11 mouse cellular contexts compared by ENCODE assay signal in the genomic region with DNA sequence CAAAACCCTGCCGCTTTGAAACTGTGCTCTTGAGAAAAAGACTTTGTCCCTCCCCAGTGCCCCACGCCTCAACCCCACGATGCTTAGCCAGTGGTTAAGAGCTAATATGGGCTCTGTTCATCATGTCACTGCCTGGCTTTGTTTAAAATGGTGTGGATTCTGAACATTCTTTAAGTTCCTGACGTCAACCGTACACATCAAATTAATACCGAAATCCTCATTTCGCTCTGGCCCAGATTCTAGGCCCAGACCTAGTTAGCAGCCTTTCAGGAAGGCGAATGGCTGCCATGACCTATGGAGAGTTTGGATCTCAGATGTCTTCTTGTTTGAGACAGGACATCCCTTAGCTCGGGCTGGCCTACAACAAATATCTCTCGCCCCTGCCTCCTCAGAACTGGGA. TPM values are rescaled to one million over a fixed set of nuclear protein-coding genes. Genes with fewer than 3 reads are reported as not detected.
DNase-seq lines count a peak whose midpoint lies in the region; ATAC-seq and TF ChIP-seq lines count a peak whose summit lies in the region.
"Had no signal": no experiment of that assay in that cellular context is flagged by ENCODE, and none has a peak within 500 bp of the region (broad histone marks: within the 10 kb centered on the region; RNA-seq: fewer than 3 reads in every experiment).

No protein-coding gene starts in this region.

- H3K27me3 ChIP-seq in heart, embryonic 16.5 days (ENCODE audit: control insufficient read depth, insufficient read depth, low read length): no peaks in the 10 kb centered on the region
- H3K27me3 ChIP-seq in liver, embryonic 11.5 days (replicated peaks; ENCODE audit: control insufficient read depth, insufficient read depth, low read length): no peaks in the 10 kb centered on the region
- no peaks in the 10 kb centered on the region for H3K27me3 ChIP-seq in forebrain, embryonic 12.5 days
- H3K27me3 ChIP-seq: forebrain, embryonic 13.5 days had no signal

- in situ Hi-C loops in ES-E14 (cut with MboI; ENCODE audit: low sequenced_read_pairs in 2 of 2, unreplicated experiment in 2 of 2): no loop called here

- H3K9me3 ChIP-seq in heart, embryonic 16.5 days (replicated peaks; ENCODE audit: control insufficient read depth, low read length): 0 out of 2 replicates have a peak, but pooled peaks cover under 1% of the 10 kb centered on the region
- no peaks in the 10 kb centered on the region for H3K9me3 ChIP-seq in ES-E14 (ENCODE audit: control insufficient read depth, insufficient read depth, low read depth, low read length)
- no peaks in the 10 kb centered on the region for H3K9me3 ChIP-seq in liver, embryonic 11.5 days (ENCODE audit: control insufficient read depth, low read length)
- no peaks in the 10 kb centered on the region for H3K9me3 ChIP-seq in forebrain, embryonic 12.5 days
- H3K9me3 ChIP-seq: forebrain, embryonic 13.5 days had no signal

- DNase-seq in heart, adult 18-20 months: no peak
- DNase-seq in ES-E14 (ENCODE audit: low read depth, low spot score): no peak
- no peak for DNase-seq in liver, embryonic 11.5 days (ENCODE audit: low spot score)
- DNase-seq in thymus, postnatal 25 days: no peak
- no peak for DNase-seq in embryo, embryonic 9.5 days (ENCODE audit: extremely low spot score)
- DNase-seq: adrenal gland, adult 2 months; cerebellum, adult 2 months had no signal

- H3K4me2 ChIP-seq in heart, embryonic 16.5 days (ENCODE audit: low read depth, low read length): no peak overlapping the region
- peak overlapping the region; percentile 64 for H3K4me2 ChIP-seq in liver, embryonic 11.5 days
- no peak overlapping the region for H3K4me2 ChIP-seq in forebrain, embryonic 12.5 days
- H3K4me2 ChIP-seq: forebrain, embryonic 13.5 days had no signal

- H3K36me3 ChIP-seq in heart, embryonic 16.5 days (ENCODE audit: control insufficient read depth, insufficient read depth): no peaks in the 10 kb centered on the region
- no peaks in the 10 kb centered on the region for H3K36me3 ChIP-seq in ES-E14 (ENCODE audit: control insufficient read depth, insufficient read depth, low read length, poor library complexity, severe bottlenecking)
- H3K36me3 ChIP-seq in liver, embryonic 11.5 days (ENCODE audit: control insufficient read depth, insufficient read depth, low read length): no peaks in the 10 kb centered on the region
- peaks cover 4% of the 10 kb centered on the region; the same call in 1 of the 2 replicates for H3K36me3 ChIP-seq in forebrain, embryonic 12.5 days (replicated peaks)

- no peak overlapping the region for H3K4me3 ChIP-seq in heart, embryonic 16.5 days (ENCODE audit: low read length)
- H3K4me3 ChIP-seq in ES-E14 (ENCODE audit: insufficient read depth in 1 of 2, low read depth in 1 of 2, low read length in 2 of 2, poor library complexity in 1 of 2, severe bottlenecking in 1 of 2): peak overlapping the region; percentile 6 to 53; a peak in 1 of 4 replicates
- H3K4me3 ChIP-seq in bone marrow macrophage, adult 2 months (ENCODE audit: insufficient read depth, low read length): peak overlapping the region; percentile 59
- H3K4me3 ChIP-seq in liver, embryonic 11.5 days (ENCODE audit: low read depth, low read length): peak overlapping the region; percentile 46
- no peak overlapping the region for H3K4me3 ChIP-seq in forebrain, embryonic 12.5 days (replicated peaks)
- H3K4me3 ChIP-seq: forebrain, embryonic 13.5 days had no signal

- TF ChIP-seq POLR2A in bone marrow macrophage, adult 2 months (IDR thresholded peaks at IDR 0.05; ENCODE audit: borderline replicate concordance, low read depth, low read length): no peak

- no peak for TF ChIP-seq CTCF in bone marrow macrophage, adult 2 months (IDR thresholded peaks at IDR 0.05; ENCODE audit: low read depth, low read length)

- H3K9ac ChIP-seq in heart, embryonic 16.5 days (ENCODE audit: low read length): peak overlapping the region; percentile 35; the same call in 1 of the 2 replicates
- peak overlapping the region; percentile 69; the same call in 1 of the 2 replicates for H3K9ac ChIP-seq in ES-E14 (ENCODE audit: insufficient read depth, low read depth, low read length, poor library complexity, severe bottlenecking)
- H3K9ac ChIP-seq in liver, embryonic 11.5 days (ENCODE audit: low read depth, low read length): peak overlapping the region; percentile 68
- H3K9ac ChIP-seq in forebrain, embryonic 12.5 days: no peak overlapping the region
- H3K9ac ChIP-seq: forebrain, embryonic 13.5 days had no signal

- H3K4me1 ChIP-seq in heart, embryonic 16.5 days (ENCODE audit: control insufficient read depth, insufficient read depth, low read length): peaks cover 21% of the 10 kb centered on the region
- H3K4me1 ChIP-seq in ES-E14 (ENCODE audit: control insufficient read depth in 2 of 2, insufficient read depth in 2 of 2, low read length in 2 of 2, poor library complexity in 1 of 2): peaks cover 7 to 11% of the 10 kb centered on the region in 2 experiments; a peak in 2 of 4 replicates
- H3K4me1 ChIP-seq in bone marrow macrophage, adult 2 months (ENCODE audit: control insufficient read depth, insufficient read depth, low read length): peaks cover 22% of the 10 kb centered on the region
- H3K4me1 ChIP-seq in liver, embryonic 11.5 days (replicated peaks; ENCODE audit: control insufficient read depth, insufficient read depth, low read length): peaks cover 17% of the 10 kb centered on the region
- H3K4me1 ChIP-seq in forebrain, embryonic 12.5 days: peaks cover 12% of the 10 kb centered on the region

- WGBS in heart, embryonic 16.5 days: 91% methylated on average over 10 of the region's 10 CpGs
- 84% methylated on average over 10 of the region's 10 CpGs for WGBS in liver, embryonic 11.5 days
- 88% methylated on average over 10 of the region's 10 CpGs for WGBS in forebrain, embryonic 12.5 days

- no peak overlapping the region for H3K27ac ChIP-seq in heart, embryonic 16.5 days (ENCODE audit: low read length)
- peak overlapping the region; percentile 72; the same call in 1 of the 2 replicates for H3K27ac ChIP-seq in ES-E14 (ENCODE audit: insufficient read depth, low read depth, low read length, poor library complexity, severe bottlenecking)
- H3K27ac ChIP-seq in bone marrow macrophage, adult 2 months (ENCODE audit: insufficient read depth, low read depth, low read length): peak overlapping the region; percentile 90
- peak overlapping the region; percentile 94 for H3K27ac ChIP-seq in liver, embryonic 11.5 days (ENCODE audit: low read depth, low read length)
- H3K27ac ChIP-seq in forebrain, embryonic 12.5 days: no peak overlapping the region
- H3K27ac ChIP-seq: forebrain, embryonic 13.5 days had no signal

- ATAC-seq in heart, embryonic 16.5 days (replicated peaks; ENCODE audit: extremely low read depth, insufficient read depth, low FRiP score): no peak
- ATAC-seq in liver, embryonic 11.5 days (replicated peaks; ENCODE audit: low FRiP score): no peak
- no peak for ATAC-seq in forebrain, embryonic 12.5 days (ENCODE audit: low FRiP score)

TF ChIP-seq in ES-E14, 5 proteins besides CTCF, POLR2A, EP300 and RAD21:
- TF ChIP-seq CHD2 (IDR thresholded peaks at IDR 0.05; ENCODE audit: low read depth, low read length): no peak
- TF ChIP-seq ZNF384 (IDR thresholded peaks at IDR 0.05; ENCODE audit: low read depth, low read length): no peak
- no peak for TF ChIP-seq ZC3H11A (IDR thresholded peaks at IDR 0.05; ENCODE audit: borderline replicate concordance, low read depth, low read length)
- no peak for TF ChIP-seq MAFK (IDR thresholded peaks at IDR 0.05; ENCODE audit: insufficient read depth, low read depth, low read length)
- TF ChIP-seq HCFC1 (IDR thresholded peaks at IDR 0.05; ENCODE audit: borderline replicate concordance, insufficient read depth, low read length): no peak

RNA-seq across cellular contexts. Expression of a gene that starts 10.0 kb away (rescaled TPM):
- polyA plus RNA-seq in heart, embryonic 16.5 days (2015; fragmentation: Nextera tagmentation; extraction: Ambion mirVana): 28.4 and 31.0 TPM in 2 replicates
- total RNA-seq in heart, adult 18-20 months (2021): 10 to 100 TPM; 43.5 to 43.7 TPM
- 40.7 and 51.6 TPM in 2 replicates for total RNA-seq in ES-E14 (2012; rRNA removed)
- 44.4 and 47.3 TPM in 2 replicates for polyA plus RNA-seq in bone marrow macrophage, adult 2 months (2012; ENCODE audit: insufficient read depth, insufficient read length, missing spikeins)
- polyA plus RNA-seq in liver, embryonic 11.5 days (2014; fragmentation: Nextera tagmentation; extraction: Ambion mirVana): 24.1 and 26.9 TPM in 2 replicates
- polyA plus RNA-seq in forebrain, embryonic 12.5 days (2016; fragmentation: Nextera tagmentation; extraction: Ambion mirVana): 48.1 and 51.2 TPM in 2 replicates

RNA-seq across cellular contexts. Expression of a gene that starts 44.2 kb away (rescaled TPM):
- polyA plus RNA-seq in heart, embryonic 16.5 days (2015; fragmentation: Nextera tagmentation; extraction: Ambion mirVana): 122 and 125 TPM in 2 replicates
- total RNA-seq in heart, adult 18-20 months (2021): 10 to 100 TPM; 59.4 to 66.1 TPM
- 246 and 266 TPM in 2 replicates for total RNA-seq in ES-E14 (2012; rRNA removed)
- polyA plus RNA-seq in bone marrow macrophage, adult 2 months (2012; ENCODE audit: insufficient read depth, insufficient read length, missing spikeins): 100 and 112 TPM in 2 replicates
- 127 and 143 TPM in 2 replicates for polyA plus RNA-seq in liver, embryonic 11.5 days (2014; fragmentation: Nextera tagmentation; extraction: Ambion mirVana)
- polyA plus RNA-seq in forebrain, embryonic 12.5 days (2016; fragmentation: Nextera tagmentation; extraction: Ambion mirVana): 305 and 322 TPM in 2 replicates

Comparison
In these comparisons a context has a peak if more than half of its experiments do, and no peak if none do; other contexts are left out.
1. H3K27ac ChIP-seq: peak in ES-E14 (single experiment), bone marrow macrophage, adult 2 months (single experiment) and liver, embryonic 11.5 days (single experiment); none in heart, embryonic 16.5 days (single experiment) and forebrain, embryonic 12.5 days (single experiment).
2. H3K4me3 ChIP-seq: peak in ES-E14 (2 of 2), bone marrow macrophage, adult 2 months (single experiment) and liver, embryonic 11.5 days (single experiment); none in heart, embryonic 16.5 days (single experiment) and forebrain, embryonic 12.5 days (single experiment).